Mouse (Mus musculus): ENCODE results near the gene Nav2. TPM values are rescaled to one million over a fixed set of nuclear protein-coding genes. Genes with fewer than 3 reads are reported as not detected.

Nav2 gene
- polyA plus RNA-seq, 1 experiment from 2014 or later = 26.2 TPM

DNA sequence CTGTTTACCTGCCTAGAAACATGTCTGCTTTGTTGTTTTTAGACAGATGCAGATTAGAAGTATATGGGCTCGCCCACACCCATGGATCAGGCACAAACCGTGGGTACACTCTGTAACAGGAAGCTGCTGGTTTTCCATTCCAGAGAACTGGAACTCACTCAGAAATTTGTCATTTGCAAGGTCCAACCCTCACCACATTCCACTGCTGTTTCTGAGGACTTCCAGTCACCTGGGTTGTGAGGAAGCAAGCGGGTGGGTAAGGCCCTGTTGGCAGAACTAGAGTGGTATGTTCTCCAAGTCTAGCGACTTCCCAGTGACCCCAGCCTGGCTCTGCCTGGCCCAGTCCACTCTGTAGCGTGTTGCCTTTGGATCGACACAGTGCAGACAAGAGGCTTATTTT, 349.6 kb downstream of the Nav2 start:
- Histone ChIP-seq H3K27ac (no peak overlapping the region), H3K4me1 (peaks cover 34% of the 10 kb centered on the region), H3K27me3 (replicated peaks) (no peaks in the 10 kb centered on the region), H3K9me3 (no peaks in the 10 kb centered on the region), H3K9ac (no peak overlapping the region), H3K4me3 (no peak overlapping the region), H3K36me3 (replicated peaks) (no peaks in the 10 kb centered on the region), H3K4me2 (no peak overlapping the region)
- 94% methylated on average over 6 of the region's 6 CpGs for WGBS
- no peak for ATAC-seq (replicated peaks)

DNA sequence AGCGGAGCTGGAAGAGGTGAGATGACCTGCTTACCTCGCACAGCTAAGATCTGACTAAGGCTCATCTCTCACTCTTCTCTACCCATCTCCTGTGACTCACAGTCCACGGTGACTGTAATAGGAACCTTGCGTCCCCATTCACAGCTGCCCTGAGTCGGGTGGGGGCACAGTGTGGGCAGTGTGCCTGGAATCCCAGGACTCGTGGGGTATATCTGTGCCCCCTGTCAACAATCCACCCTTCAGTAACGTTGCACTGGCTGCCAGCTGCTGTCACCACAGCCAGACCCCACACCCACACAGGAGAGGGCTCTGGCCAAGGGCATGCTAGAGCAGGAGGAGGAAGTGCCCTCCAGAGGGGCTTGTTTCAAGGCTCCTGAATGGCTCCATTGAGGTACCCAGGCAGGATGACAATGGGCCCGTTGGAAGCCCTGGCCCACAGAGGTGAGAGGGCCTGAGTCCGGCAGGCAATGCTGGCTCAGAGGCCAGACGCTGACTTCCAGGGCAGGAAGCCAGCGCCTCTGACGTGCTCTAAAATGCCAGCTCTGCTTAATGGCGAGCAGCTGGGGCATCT, 353.5 kb downstream of the Nav2 start:
- H3K9ac ChIP-seq = no peak overlapping the region
- H3K4me3 ChIP-seq = no peak overlapping the region
- H3K9me3 ChIP-seq = no peaks in the 10 kb centered on the region
- H3K4me1 ChIP-seq = peaks cover 31% of the 10 kb centered on the region
- no peaks in the 10 kb centered on the region for H3K36me3 ChIP-seq (replicated peaks)
- H3K27ac ChIP-seq = no peak overlapping the region
- 74% methylated on average over 13 of the region's 13 CpGs for WGBS
- H3K4me2 ChIP-seq = no peak overlapping the region
- H3K27me3 ChIP-seq (replicated peaks) = no peaks in the 10 kb centered on the region
- peak; percentile 35 for ATAC-seq (replicated peaks)

DNA sequence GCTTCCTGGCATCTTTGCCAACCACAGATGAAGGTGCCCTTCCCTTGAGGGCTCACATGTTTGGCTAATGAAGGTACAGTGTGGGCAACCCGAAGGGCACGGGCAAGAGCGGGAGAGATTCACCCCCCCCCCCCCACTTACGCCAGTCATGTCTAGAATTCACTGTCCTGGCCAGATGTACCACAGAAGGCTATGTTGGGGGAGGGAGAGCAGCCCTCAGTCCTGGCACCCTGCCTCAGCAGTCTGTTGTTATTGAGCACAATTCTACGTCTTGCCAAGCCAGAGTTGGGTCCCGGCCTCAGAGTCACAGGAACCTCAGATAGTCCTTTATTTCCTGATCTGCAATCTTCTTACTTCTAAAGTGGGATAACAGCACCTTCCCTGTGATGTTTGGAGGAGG, 357.9 kb downstream of the Nav2 start:
- Histone ChIP-seq H3K9me3 (no peaks in the 10 kb centered on the region), H3K9ac (no peak overlapping the region), H3K4me2 (no peak overlapping the region), H3K4me1 (peaks cover 8% of the 10 kb centered on the region; the same call in 1 of the 2 replicates), H3K4me3 (no peak overlapping the region), H3K27me3 (replicated peaks) (no peaks in the 10 kb centered on the region), H3K27ac (no peak overlapping the region), H3K36me3 (replicated peaks) (no peaks in the 10 kb centered on the region)
- WGBS = 79% methylated on average over 6 of the region's 6 CpGs
- ATAC-seq (replicated peaks) = no peak

DNA sequence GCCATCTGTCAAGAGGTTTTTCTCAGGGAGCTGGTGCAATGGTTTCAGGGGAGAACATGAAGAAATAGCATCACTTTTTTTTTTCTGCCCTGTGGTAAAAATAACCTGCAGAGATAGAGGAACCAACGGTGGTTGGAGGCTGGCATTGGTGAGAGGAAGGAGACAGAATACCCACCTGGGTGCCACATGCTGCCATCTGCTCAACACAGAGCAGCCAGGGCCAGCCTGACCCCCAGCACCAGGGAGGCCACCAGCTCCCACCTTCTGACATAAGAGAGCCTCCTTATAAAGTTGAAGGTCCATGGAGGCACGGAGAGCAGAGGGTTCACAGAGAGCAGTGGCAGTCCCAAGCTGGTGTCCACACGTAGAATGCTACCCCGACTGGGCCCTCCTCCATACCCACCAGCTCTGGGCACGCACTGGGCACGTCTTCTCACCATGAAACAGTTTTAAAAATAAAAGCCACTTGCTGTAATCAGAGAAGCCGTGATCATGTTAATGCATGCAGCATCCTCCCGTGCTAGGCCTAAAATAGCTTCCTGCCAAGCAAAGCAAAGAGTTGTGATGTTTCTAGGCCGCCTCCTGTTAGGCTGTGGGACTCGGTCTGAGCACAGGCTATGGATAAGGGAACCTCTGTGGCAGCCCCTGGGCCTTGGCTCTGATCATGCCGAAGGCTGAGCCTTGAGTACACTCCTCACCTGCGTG, 359.3 kb downstream of the Nav2 start:
- WGBS = 82% methylated on average over 12 of the region's 12 CpGs
- Histone ChIP-seq H3K27ac (no peak overlapping the region), H3K4me3 (no peak overlapping the region), H3K4me1 (peaks cover 5% of the 10 kb centered on the region), H3K27me3 (replicated peaks) (no peaks in the 10 kb centered on the region), H3K36me3 (replicated peaks) (no peaks in the 10 kb centered on the region), H3K4me2 (no peak overlapping the region), H3K9me3 (no peaks in the 10 kb centered on the region), H3K9ac (no peak overlapping the region)
- ATAC-seq (replicated peaks) = no peak

DNA sequence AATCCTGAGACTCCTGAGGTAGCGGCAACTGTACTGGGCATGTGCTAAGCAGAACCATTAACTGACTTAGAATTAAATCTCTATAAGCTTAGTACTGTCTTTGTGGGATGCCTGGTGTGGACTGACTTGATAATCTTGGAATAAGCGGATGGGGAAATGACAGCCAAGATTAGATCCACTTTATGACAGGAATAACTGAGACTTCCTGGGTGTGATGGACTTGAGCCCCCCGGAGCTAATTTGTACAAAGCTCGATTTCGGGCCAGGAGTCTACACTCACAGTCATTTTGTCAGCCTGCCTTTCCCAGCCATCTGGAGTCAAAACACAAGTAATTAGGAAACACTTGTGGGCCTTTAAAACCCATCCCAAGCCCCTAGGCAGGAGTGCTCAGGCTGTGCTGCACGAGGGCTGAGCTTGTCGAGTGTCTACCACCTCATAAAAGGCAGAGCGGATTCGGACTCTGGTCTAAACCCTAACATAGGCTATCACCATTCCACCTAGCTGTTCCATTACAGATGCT, 359.9 kb downstream of the Nav2 start:
- ATAC-seq (replicated peaks) = no peak
- WGBS = 77% methylated on average over 9 of the region's 9 CpGs
- no peak overlapping the region for H3K4me2 ChIP-seq

DNA sequence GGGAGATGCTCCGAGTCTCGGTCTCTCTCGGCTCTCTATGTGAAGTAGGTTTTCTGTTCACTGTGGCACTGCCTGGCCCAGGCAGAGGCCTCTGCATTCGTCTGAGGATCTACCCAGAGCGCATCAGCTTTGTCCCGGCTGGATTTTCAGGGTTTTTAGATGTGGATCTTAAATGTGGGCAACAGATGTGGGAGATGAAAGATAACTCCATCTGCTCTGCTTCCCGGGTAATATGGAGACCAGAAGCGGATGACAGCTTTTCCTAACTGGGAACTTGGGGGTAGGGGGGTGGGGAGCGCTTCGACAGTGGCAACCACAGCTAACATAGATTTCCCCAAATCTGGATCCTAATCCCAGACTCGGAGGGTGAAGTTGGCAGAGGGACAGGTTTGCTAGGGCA, 362.3 kb downstream of the Nav2 start:
- ATAC-seq (replicated peaks) = no peak
- WGBS = 70% methylated on average over 11 of the region's 11 CpGs

More for the DNA sequence above, 359.9 kb downstream of the Nav2 start:
- Histone ChIP-seq H3K36me3 (replicated peaks) (no peaks in the 10 kb centered on the region), H3K4me3 (no peak overlapping the region), H3K9ac (no peak overlapping the region), H3K27me3 (replicated peaks) (no peaks in the 10 kb centered on the region), H3K27ac (no peak overlapping the region), H3K9me3 (no peaks in the 10 kb centered on the region), H3K4me1 (peaks cover 10% of the 10 kb centered on the region)

DNA sequence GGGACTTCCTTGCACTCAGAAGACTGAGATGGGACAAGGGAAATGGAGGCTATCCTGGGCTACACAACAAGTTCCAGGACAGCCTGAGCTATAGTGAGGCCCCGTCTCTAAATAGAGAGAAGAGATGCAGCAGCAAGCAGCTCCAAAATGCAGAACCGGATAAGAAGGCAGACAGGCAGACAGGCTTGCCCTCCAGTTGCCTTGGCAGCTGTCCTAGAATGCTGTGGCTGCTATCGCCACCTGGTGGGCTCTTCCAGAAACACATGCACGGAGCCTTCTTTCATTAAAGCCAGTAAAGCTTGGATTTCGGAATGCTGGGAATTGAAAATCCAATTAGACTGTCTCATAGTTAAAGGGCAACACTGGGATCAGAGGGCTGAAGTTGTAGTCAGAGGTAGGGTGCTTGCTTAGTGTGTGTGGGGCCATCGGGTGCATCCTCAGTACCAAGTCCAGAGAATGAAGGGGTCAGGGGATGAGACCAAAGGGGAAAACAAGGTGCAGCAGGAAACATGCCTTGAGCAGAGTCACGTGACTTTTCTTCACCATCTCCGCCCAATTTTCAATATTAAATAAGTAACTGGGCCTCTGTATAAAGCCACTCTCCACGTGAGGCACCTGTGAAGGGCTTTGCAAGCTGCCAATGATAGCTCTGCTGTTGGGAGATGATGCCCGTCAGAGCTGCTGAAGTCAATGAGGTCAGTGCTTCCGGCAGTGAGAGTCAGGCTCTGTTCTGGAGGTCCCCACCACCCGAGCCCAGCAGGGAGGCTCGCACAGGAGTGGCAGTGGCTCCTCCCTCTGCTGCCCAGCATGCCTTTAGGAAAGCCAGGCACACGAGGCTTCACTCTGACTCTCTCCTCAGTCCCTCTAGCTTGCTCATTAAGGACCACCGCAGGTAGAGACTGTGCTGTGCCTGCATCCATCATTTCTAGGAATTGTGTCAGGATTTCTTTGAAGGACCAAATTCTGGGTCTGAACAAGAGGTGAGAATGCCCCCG, 364.2 kb downstream of the Nav2 start:
- Histone ChIP-seq H3K27me3 (replicated peaks) (no peaks in the 10 kb centered on the region), H3K27ac (no peak overlapping the region), H3K4me1 (peaks cover 22% of the 10 kb centered on the region), H3K4me3 (no peak overlapping the region), H3K36me3 (replicated peaks) (no peaks in the 10 kb centered on the region), H3K9ac (no peak overlapping the region), H3K9me3 (no peaks in the 10 kb centered on the region), H3K4me2 (peak overlapping the region; percentile 11; the same call in 1 of the 2 replicates)
- WGBS = 19% methylated on average over 16 of the region's 16 CpGs
- peak; percentile 64 for ATAC-seq (replicated peaks)

More for the DNA sequence above, 362.3 kb downstream of the Nav2 start:
- H3K9ac ChIP-seq = no peak overlapping the region
- H3K27ac ChIP-seq = no peak overlapping the region
- no peak overlapping the region for H3K4me3 ChIP-seq
- no peaks in the 10 kb centered on the region for H3K27me3 ChIP-seq (replicated peaks)
- no peaks in the 10 kb centered on the region for H3K9me3 ChIP-seq
- no peaks in the 10 kb centered on the region for H3K36me3 ChIP-seq (replicated peaks)
- peaks cover 22% of the 10 kb centered on the region for H3K4me1 ChIP-seq
- no peak overlapping the region for H3K4me2 ChIP-seq

DNA sequence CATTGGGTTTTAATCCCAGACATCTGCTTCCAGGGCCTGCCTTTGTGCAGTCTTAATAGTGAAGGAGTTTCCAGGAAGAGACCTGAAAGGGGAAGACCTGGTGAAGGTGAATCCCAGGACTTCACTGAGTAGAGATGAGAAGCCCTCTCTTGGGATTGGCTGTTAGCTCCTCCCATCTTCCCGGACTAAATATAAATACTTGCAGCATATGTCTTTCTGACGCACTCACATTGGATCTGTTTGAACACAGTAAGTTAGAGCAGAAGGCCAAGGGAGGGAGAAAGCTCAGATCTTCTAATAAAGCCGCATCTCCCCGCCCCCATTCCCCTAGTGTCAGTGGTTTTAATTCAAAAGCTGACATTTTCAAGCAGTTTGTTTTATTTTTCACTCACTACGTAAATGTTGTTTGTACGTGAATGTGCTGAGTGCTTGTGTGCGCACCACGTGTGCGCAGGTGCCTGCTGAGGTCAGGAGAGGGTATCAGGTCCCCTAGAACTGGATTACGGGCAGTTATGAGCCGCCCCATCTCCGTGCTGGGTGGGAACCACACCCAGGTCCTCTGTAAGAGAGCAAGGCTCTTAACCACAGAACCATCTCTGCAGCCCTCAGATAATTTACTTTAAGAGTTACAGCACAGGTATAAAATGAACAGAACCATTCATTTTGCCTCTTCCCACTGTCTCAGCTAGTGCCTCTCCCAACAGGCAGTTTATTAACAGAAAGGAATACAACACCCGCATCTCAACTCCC, 365.6 kb downstream of the Nav2 start:
- Histone ChIP-seq H3K9me3 (no peaks in the 10 kb centered on the region), H3K4me2 (no peak overlapping the region), H3K27ac (no peak overlapping the region), H3K9ac (no peak overlapping the region), H3K27me3 (replicated peaks) (no peaks in the 10 kb centered on the region), H3K4me3 (no peak overlapping the region), H3K4me1 (peaks cover 22% of the 10 kb centered on the region), H3K36me3 (replicated peaks) (no peaks in the 10 kb centered on the region)
- WGBS = 89% methylated on average over 13 of the region's 13 CpGs
- ATAC-seq (replicated peaks) = no peak

DNA sequence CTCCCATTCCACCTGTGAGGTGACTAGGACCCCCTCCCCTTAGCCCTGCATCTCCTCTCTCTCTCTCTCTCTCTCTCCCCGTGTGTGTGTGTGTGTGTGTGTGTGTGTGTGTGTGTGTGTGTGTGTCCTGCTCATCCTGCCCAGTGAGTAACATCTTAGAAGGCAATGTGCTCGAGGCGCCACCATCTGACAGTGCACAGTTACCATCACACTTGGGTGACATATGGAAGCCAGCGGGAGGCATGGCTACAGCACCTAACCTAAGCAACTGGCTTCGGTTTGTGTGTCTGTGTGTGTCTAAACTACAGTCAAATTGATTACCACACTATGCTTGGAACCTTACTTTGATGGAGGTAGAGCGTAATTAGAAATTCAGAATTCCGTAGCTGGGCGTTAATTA, 366.2 kb downstream of the Nav2 start:
- Histone ChIP-seq H3K27ac (no peak overlapping the region), H3K4me3 (no peak overlapping the region), H3K4me2 (no peak overlapping the region), H3K9ac (no peak overlapping the region), H3K9me3 (no peaks in the 10 kb centered on the region), H3K36me3 (replicated peaks) (no peaks in the 10 kb centered on the region), H3K27me3 (replicated peaks) (no peaks in the 10 kb centered on the region), H3K4me1 (peaks cover 22% of the 10 kb centered on the region)
- no peak for ATAC-seq (replicated peaks)
- 71% methylated on average over 8 of the region's 8 CpGs for WGBS

DNA sequence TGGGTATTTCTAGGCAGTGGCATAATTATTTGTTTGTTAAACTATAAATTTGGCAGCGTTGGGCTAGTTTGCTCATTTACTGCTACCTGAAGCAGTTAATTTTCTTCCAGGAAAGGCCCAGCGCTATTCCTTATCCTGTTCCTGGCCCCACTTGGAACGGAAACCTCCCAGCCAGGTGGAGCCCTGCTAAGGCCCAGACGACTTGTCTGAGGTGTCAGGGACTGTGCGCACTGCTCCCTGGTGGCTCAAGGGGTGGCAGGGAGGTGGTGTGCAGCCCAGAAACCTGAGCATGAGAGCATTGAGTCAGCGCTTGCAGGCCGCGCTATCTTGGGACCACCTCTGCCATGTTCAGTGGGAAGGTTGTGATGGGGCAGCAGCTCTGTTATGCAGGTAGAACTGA, 367.6 kb downstream of the Nav2 start:
- Histone ChIP-seq H3K9me3 (no peaks in the 10 kb centered on the region), H3K9ac (no peak overlapping the region), H3K27me3 (replicated peaks) (no peaks in the 10 kb centered on the region), H3K4me1 (peaks cover 22% of the 10 kb centered on the region), H3K36me3 (replicated peaks) (no peaks in the 10 kb centered on the region), H3K4me2 (no peak overlapping the region), H3K4me3 (no peak overlapping the region), H3K27ac (no peak overlapping the region)
- WGBS = 86% methylated on average over 8 of the region's 8 CpGs
- ATAC-seq (replicated peaks) = no peak

DNA sequence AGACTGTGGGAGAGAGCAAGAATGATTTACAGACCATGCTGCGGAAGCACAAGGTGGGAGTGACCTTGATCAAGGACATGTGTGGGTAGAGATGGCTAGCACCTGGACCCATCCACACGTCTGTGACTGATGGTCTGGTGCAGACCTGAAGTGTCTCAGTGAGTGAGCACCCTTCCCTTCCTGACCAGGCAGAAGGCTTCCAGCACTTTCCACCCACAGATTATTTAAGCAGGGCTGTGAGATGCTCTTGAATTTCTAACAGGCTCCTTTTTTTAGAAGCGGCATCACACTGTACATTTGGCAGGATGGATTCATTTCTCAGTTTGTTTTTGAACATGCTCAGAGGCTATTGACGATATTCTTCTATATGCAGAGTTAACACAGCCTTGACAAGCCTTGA, 369.2 kb downstream of the Nav2 start:
- WGBS = 85% methylated on average over 4 of the region's 4 CpGs
- Histone ChIP-seq H3K4me1 (peaks cover 20% of the 10 kb centered on the region), H3K4me3 (no peak overlapping the region), H3K4me2 (no peak overlapping the region), H3K27me3 (replicated peaks) (no peaks in the 10 kb centered on the region), H3K36me3 (replicated peaks) (no peaks in the 10 kb centered on the region), H3K27ac (no peak overlapping the region), H3K9me3 (no peaks in the 10 kb centered on the region), H3K9ac (no peak overlapping the region)
- ATAC-seq (replicated peaks) = no peak
